Mouse (Mus musculus): ENCODE measurements around the gene Efr3b.

The Efr3b gene

DNA sequence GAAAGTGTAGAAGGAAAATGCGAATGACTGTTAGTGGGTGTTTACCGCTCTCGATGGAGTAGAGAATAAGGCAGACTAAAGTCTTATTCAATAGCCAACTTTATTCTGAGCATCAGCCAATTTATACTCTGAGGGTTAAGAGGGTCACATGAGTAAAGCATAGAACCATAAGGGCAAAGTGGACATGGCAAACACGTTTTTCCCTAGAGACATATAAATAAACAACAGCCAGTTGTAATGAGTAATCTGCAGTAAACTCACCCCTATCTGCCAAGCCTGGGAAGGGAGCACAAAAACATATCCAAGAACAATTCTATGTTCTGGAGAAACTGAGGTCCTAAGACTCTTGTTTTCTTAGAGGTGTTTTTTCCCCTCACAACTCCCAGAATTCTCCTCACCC, 29.8 kb upstream of the Efr3b start:
- Histone ChIP-seq H3K9me3 (ENCODE audit: low read length) (no peaks in the 10 kb centered on the region), H3K36me3 (ENCODE audit: insufficient read depth, low read length) (no peaks in the 10 kb centered on the region), H3K27me3 (ENCODE audit: insufficient read depth, low read length) (0 out of 2 replicates have a peak, but pooled peaks cover 2% of the 10 kb centered on the region), H3K4me1 (replicated peaks; ENCODE audit: low read depth, low read length) (peaks cover 8% of the 10 kb centered on the region; the same call in 1 of the 2 replicates), H3K4me3 (replicated peaks; ENCODE audit: low read length) (no peak overlapping the region)
- no peak for TF ChIP-seq CTCF (conservative IDR thresholded peaks at IDR 0.05; ENCODE audit: low read length)
- TF ChIP-seq NANOG (IDR thresholded peaks at IDR 0.05; ENCODE audit: borderline replicate concordance, low read length), result no peak
- TF ChIP-seq POU5F1 (IDR thresholded peaks at IDR 0.05; ENCODE audit: borderline replicate concordance, low read length), result no peak

DNA sequence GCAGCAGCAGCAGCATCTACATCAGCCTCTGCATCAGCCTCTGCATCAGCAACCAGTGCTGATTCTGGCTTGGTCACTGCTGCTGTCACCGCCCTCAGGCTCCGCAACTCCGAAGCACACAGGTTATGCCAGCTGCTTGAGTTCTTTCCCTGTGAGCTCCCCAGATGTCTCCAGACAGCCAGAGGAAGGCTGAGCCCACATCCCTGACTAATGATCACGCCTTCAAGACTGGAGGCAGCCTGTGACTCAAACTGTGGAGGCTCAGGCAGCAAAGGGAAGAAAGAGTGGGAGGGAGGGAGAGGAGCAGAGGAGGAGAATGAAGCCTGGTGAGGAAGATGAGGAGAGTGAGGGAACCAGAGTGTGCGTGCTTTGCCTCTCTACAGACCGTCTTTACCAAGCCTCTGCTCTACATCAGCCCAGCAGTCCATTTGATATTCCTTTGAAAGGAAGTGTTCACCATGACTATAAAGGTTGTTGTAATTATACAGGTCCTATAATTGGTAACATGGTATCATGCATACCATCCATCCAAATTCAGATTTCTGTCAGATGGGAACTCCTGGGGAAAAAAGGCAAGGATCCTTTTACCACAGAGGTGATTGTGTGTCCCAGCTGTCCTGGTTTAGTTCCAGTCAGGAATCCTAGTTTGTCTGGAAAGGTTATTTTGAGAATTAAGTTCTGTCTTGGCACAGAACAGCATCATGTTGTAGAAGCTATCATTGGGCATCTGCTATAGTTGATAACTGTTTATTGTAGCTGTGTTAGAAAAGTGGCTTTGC, 28.2 kb upstream of the Efr3b start:
- Histone ChIP-seq H3K4me1 (replicated peaks; ENCODE audit: low read depth, low read length) (peaks cover 8% of the 10 kb centered on the region; the same call in 1 of the 2 replicates), H3K4me3 (replicated peaks; ENCODE audit: low read length) (no peak overlapping the region), H3K36me3 (ENCODE audit: insufficient read depth, low read length) (no peaks in the 10 kb centered on the region), H3K9me3 (ENCODE audit: low read length) (no peaks in the 10 kb centered on the region), H3K27me3 (ENCODE audit: insufficient read depth, low read length) (0 out of 2 replicates have a peak, but pooled peaks cover 2% of the 10 kb centered on the region)
- TF ChIP-seq CTCF (conservative IDR thresholded peaks at IDR 0.05; ENCODE audit: low read length), result no peak
- TF ChIP-seq NANOG (IDR thresholded peaks at IDR 0.05; ENCODE audit: borderline replicate concordance, low read length), result no peak
- TF ChIP-seq POU5F1 (IDR thresholded peaks at IDR 0.05; ENCODE audit: borderline replicate concordance, low read length), result no peak

DNA sequence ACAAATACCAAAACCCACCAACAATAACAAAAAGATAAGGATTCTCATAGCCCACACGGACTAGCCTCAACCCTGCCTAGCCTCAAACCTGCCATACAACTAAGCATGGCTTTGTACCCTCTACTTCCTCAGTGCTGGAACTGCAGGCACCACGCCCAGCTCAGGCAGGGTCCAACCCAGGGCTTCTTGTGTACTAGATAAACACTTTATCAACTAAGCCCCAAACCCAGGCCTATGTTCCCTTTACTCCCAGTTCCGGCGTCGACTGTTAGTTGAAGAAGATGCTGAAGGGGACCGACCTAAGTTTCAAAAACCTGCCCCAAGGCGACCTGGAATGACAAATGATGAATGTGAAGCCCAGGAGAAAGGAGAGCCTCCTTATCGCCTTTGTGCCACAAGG, 27.2 kb upstream of the Efr3b start:
- TF ChIP-seq POU5F1 (IDR thresholded peaks at IDR 0.05; ENCODE audit: borderline replicate concordance, low read length) (no peak), NANOG (IDR thresholded peaks at IDR 0.05; ENCODE audit: borderline replicate concordance, low read length) (no peak), CTCF (conservative IDR thresholded peaks at IDR 0.05; ENCODE audit: low read length) (no peak)
- Histone ChIP-seq H3K27me3 (ENCODE audit: insufficient read depth, low read length) (0 out of 2 replicates have a peak, but pooled peaks cover 2% of the 10 kb centered on the region), H3K4me3 (replicated peaks; ENCODE audit: low read length) (no peak overlapping the region), H3K9me3 (ENCODE audit: low read length) (no peaks in the 10 kb centered on the region), H3K4me1 (replicated peaks; ENCODE audit: low read depth, low read length) (peaks cover 8% of the 10 kb centered on the region; the same call in 1 of the 2 replicates), H3K36me3 (ENCODE audit: insufficient read depth, low read length) (no peaks in the 10 kb centered on the region)

DNA sequence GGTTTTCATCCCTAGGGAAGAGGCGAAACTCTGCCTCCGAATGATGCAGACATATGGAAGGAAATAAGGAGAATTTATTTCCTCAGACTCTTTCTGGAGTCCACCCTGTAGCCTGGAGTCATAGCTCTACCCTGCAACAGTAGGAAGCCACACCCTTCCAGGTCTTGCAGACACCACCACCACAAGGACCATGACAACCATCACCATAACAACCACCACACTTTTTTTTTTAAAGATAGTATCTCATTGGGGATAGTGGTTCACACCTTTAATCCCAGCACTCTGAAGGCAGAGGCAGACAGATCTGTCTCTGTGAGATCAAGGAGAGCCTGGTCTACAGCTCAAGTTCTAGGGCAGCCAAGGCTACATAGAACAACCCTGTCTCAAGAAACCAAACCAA, 26.8 kb upstream of the Efr3b start:
- no peaks in the 10 kb centered on the region for H3K36me3 ChIP-seq (ENCODE audit: insufficient read depth, low read length)
- no peaks in the 10 kb centered on the region for H3K9me3 ChIP-seq (ENCODE audit: low read length)
- peaks cover 8% of the 10 kb centered on the region; the same call in 1 of the 2 replicates for H3K4me1 ChIP-seq (replicated peaks; ENCODE audit: low read depth, low read length)
- H3K27me3 ChIP-seq (ENCODE audit: insufficient read depth, low read length), result 0 out of 2 replicates have a peak, but pooled peaks cover 2% of the 10 kb centered on the region
- H3K4me3 ChIP-seq (replicated peaks; ENCODE audit: low read length), result no peak overlapping the region
- no peak for TF ChIP-seq NANOG (IDR thresholded peaks at IDR 0.05; ENCODE audit: borderline replicate concordance, low read length)
- TF ChIP-seq POU5F1 (IDR thresholded peaks at IDR 0.05; ENCODE audit: borderline replicate concordance, low read length), result no peak
- TF ChIP-seq CTCF (conservative IDR thresholded peaks at IDR 0.05; ENCODE audit: low read length), result no peak

DNA sequence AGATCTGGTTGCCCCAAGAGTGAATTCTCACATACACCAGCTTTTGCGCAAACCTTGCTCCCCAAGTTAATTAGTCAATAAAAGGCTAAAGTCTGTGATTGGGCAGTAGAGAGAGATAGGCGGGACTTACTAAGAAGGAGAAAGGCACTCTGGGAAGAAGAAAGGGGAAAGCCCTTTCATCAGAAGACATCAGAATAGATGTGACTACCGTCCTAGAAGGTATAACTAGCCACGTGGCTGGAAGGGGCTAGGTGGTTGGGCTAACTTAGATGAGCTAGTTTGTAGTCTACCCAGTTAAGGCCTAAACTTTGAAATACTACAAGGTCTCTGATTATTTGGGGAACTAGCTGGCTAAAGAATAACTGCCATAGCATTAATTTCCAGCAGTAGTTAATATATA, 21.0 kb upstream of the Efr3b start:
- no peaks in the 10 kb centered on the region for H3K36me3 ChIP-seq (ENCODE audit: insufficient read depth, low read length)
- no peak overlapping the region for H3K4me3 ChIP-seq (replicated peaks; ENCODE audit: low read length)
- H3K27me3 ChIP-seq (ENCODE audit: insufficient read depth, low read length), result 0 out of 2 replicates have a peak, but pooled peaks cover 3% of the 10 kb centered on the region
- no peaks in the 10 kb centered on the region for H3K9me3 ChIP-seq (ENCODE audit: low read length)
- no peaks in the 10 kb centered on the region for H3K4me1 ChIP-seq (replicated peaks; ENCODE audit: low read depth, low read length)
- TF ChIP-seq POU5F1 (IDR thresholded peaks at IDR 0.05; ENCODE audit: borderline replicate concordance, low read length) (no peak), NANOG (IDR thresholded peaks at IDR 0.05; ENCODE audit: borderline replicate concordance, low read length) (no peak), CTCF (conservative IDR thresholded peaks at IDR 0.05; ENCODE audit: low read length) (no peak)

DNA sequence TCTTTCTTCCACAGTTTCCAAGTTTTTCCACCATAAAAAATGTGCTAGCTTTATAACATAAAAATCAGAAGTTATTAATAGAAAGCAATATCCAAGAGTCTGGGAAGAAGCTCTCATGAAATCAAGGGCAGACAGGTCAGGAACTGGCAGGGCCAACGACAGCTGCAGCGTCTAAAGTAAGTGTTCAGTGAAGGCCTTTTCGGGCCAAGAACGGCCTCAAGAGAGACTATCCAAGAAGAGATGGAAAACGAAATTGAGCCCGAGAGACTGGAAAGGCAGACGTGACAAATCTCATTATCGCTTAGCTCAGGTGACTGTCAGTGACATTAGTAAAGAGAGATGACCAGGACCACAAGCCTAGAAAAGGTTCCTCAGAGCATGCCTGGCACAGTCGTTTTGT, 19.6 kb upstream of the Efr3b start:
- no peaks in the 10 kb centered on the region for H3K36me3 ChIP-seq (ENCODE audit: insufficient read depth, low read length)
- H3K27me3 ChIP-seq (ENCODE audit: insufficient read depth, low read length), result 0 out of 2 replicates have a peak, but pooled peaks cover 4% of the 10 kb centered on the region
- no peaks in the 10 kb centered on the region for H3K9me3 ChIP-seq (ENCODE audit: low read length)
- H3K4me3 ChIP-seq (replicated peaks; ENCODE audit: low read length), result no peak overlapping the region
- TF ChIP-seq POU5F1 (IDR thresholded peaks at IDR 0.05; ENCODE audit: borderline replicate concordance, low read length), result no peak
- no peak for TF ChIP-seq CTCF (conservative IDR thresholded peaks at IDR 0.05; ENCODE audit: low read length)
- no peak for TF ChIP-seq NANOG (IDR thresholded peaks at IDR 0.05; ENCODE audit: borderline replicate concordance, low read length)
- H3K4me1 ChIP-seq (replicated peaks; ENCODE audit: low read depth, low read length), result no peaks in the 10 kb centered on the region

DNA sequence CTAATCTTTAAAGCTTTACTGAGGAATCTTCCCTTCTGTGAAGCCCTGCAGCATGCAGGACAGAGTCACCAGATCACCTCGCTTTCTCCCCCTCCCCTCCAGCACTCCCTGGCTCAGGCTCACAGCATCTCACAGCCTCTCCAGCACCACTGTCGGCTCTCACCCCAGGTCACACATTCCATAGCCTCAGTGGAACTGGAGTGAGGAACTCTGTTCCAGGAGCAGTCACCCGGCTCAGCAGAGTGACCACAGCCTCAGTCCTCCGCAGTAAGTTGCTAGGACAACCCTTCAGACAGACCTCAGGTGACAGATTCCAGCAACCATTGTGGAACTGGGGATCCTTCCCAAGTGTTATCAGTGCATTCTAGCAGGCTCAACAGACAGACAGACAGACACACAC, 16.1 kb upstream of the Efr3b start:
- H3K4me1 ChIP-seq (replicated peaks; ENCODE audit: low read depth, low read length), result no peaks in the 10 kb centered on the region
- no peak overlapping the region for H3K4me3 ChIP-seq (replicated peaks; ENCODE audit: low read length)
- 0 out of 2 replicates have a peak, but pooled peaks cover 7% of the 10 kb centered on the region for H3K27me3 ChIP-seq (ENCODE audit: insufficient read depth, low read length)
- TF ChIP-seq NANOG (IDR thresholded peaks at IDR 0.05; ENCODE audit: borderline replicate concordance, low read length) (no peak), POU5F1 (IDR thresholded peaks at IDR 0.05; ENCODE audit: borderline replicate concordance, low read length) (no peak), CTCF (conservative IDR thresholded peaks at IDR 0.05; ENCODE audit: low read length) (no peak)
- H3K9me3 ChIP-seq (ENCODE audit: low read length), result no peaks in the 10 kb centered on the region
- no peaks in the 10 kb centered on the region for H3K36me3 ChIP-seq (ENCODE audit: insufficient read depth, low read length)

DNA sequence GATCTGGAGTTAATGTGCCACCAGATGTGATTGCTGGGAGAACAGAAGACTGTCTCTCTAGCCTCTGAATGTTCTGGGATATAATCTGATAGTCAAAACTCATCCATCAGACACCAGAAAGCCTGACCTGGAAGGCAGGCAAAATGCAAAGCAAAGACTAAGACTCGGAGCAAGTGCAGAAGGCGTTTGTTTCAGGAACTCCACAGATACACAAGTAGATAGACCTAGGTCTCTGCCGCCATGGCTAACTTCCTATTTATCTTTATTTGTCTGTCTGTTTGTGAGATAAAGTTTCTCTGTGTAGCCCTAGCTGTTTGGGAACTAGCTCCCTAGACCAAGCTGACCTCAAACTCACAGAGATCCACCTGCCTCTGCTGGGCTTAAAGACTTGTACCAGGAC, 14.9 kb upstream of the Efr3b start:
- Histone ChIP-seq H3K36me3 (ENCODE audit: insufficient read depth, low read length) (no peaks in the 10 kb centered on the region), H3K4me3 (replicated peaks; ENCODE audit: low read length) (no peak overlapping the region), H3K4me1 (replicated peaks; ENCODE audit: low read depth, low read length) (no peaks in the 10 kb centered on the region), H3K9me3 (ENCODE audit: low read length) (no peaks in the 10 kb centered on the region), H3K27me3 (ENCODE audit: insufficient read depth, low read length) (0 out of 2 replicates have a peak, but pooled peaks cover 7% of the 10 kb centered on the region)
- TF ChIP-seq POU5F1 (IDR thresholded peaks at IDR 0.05; ENCODE audit: borderline replicate concordance, low read length), result no peak
- TF ChIP-seq CTCF (conservative IDR thresholded peaks at IDR 0.05; ENCODE audit: low read length), result no peak
- TF ChIP-seq NANOG (IDR thresholded peaks at IDR 0.05; ENCODE audit: borderline replicate concordance, low read length), result no peak
